Mouse (Mus musculus) hindbrain, embryonic 11.5 days (tissue): Measurements from ENCODE around the gene Dlg2. TPM values are rescaled to one million over a fixed set of nuclear protein-coding genes. Genes with fewer than 3 reads are reported as not detected.

Source experiments
- ATAC-seq: fragments of 200-750 bp; cut with Nextera tagmentation; 2 replicates; pipeline ENCODE4 v1.8.0; 2017; ENCODE audit warnings: mild to moderate bottlenecking, moderate TSS enrichment, moderate library complexity; ENCODE audit not compliant: low FRiP score
- DNase-seq: peaks from one replicate; pipeline ENCODE4 v3.0.0-alpha.2; 2015; ENCODE audit warnings: low spot score
- H3K27ac ChIP-seq: fragments of 300-500 bp; sonication (generic); 2 replicates; pipeline ENCODE4 v1.5.1; 2014; ENCODE audit warnings: mild to moderate bottlenecking, low read depth, low read length
- H3K27me3 ChIP-seq: fragments of 300-500 bp; sonication (generic); 2 replicates; pipeline ENCODE4 v1.6.1; 2014; ENCODE audit warnings: mild to moderate bottlenecking, low read length, moderate library complexity, mixed read lengths; ENCODE audit not compliant: control insufficient read depth, insufficient read depth
- H3K36me3 ChIP-seq: fragments of 300-500 bp; sonication (generic); 2 replicates; pipeline ENCODE4 v1.6.1; 2014; ENCODE audit warnings: mild to moderate bottlenecking, low read length, moderate library complexity, mixed read lengths; ENCODE audit not compliant: control insufficient read depth, insufficient read depth
- H3K4me1 ChIP-seq: fragments of 300-500 bp; sonication (generic); replicated peaks from 2 replicates; pipeline ENCODE4 v1.6.1; 2014; ENCODE audit warnings: low read length, mixed read lengths; ENCODE audit not compliant: control insufficient read depth, insufficient read depth
- H3K4me2 ChIP-seq: fragments of 300-500 bp; sonication (generic); replicated peaks from 2 replicates; pipeline ENCODE4 v1.6.1; 2014; ENCODE audit warnings: mild to moderate bottlenecking, low read depth, low read length
- H3K4me3 ChIP-seq: fragments of 300-500 bp; sonication (generic); 2 replicates; pipeline ENCODE4 v1.5.1; 2014; ENCODE audit warnings: low read depth, low read length
- H3K9ac ChIP-seq: fragments of 300-500 bp; sonication (generic); 2 replicates; pipeline ENCODE4 v1.6.1; 2014; ENCODE audit warnings: low read depth, low read length
- H3K9me3 ChIP-seq: fragments of 300-500 bp; sonication (generic); 2 replicates; pipeline ENCODE4 v1.6.1; 2016; ENCODE audit warnings: low read length; ENCODE audit not compliant: control insufficient read depth
- WGBS: fragments of 180-500 bp; shearing (Covaris S2); extraction: QIAGEN DNeasy Blood & Tissue Kit; methylation state at CpG from one replicate; pipeline ENCODE4 v1.1.7; 2014; 5-methylcytosine and 5-hydroxymethylcytosine counted together
- polyA plus RNA-seq: library from polyadenylated mRNA; unstranded; fragments of >200 nt; fragmentation: Nextera tagmentation; extraction: Ambion mirVana; gene quantifications from 2 replicates; pipeline ENCODE4 v1.2.1, GENCODE M21; 2014

The Dlg2 gene
- polyA plus RNA-seq, 1 experiment from 2014 or later, result 3.1 TPM

DNA sequence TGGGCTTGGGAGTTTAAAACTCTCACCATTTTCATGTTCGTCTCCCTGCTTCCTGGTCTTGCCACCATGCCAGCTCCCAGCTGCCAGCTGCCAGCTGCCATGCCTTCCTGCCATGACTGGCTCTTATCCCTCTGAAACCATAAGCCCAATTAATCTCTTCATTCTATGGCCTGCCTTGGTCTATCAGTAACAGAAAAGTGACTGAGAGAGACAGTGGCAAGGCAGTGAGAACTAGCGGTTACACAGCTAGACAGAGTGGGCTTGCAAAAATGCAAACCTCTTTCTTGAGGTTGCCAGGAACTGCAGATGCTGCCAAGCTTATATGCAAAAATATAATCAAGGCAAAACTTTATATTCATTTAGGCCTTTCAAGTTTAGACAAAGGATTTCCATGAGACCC lies 1183.0 kb downstream of the Dlg2 start:
- no peak overlapping the region for H3K9ac ChIP-seq
- H3K36me3 ChIP-seq, result no peaks in the 10 kb centered on the region
- ATAC-seq, result no peak
- no peaks in the 10 kb centered on the region for H3K9me3 ChIP-seq
- no peaks in the 10 kb centered on the region for H3K27me3 ChIP-seq
- no peak overlapping the region for H3K4me3 ChIP-seq
- H3K4me1 ChIP-seq, result no peaks in the 10 kb centered on the region
- 70% methylated on average over 2 of the region's 2 CpGs for WGBS
- DNase-seq, result no peak
- no peak overlapping the region for H3K4me2 ChIP-seq
- H3K27ac ChIP-seq, result no peak overlapping the region

DNA sequence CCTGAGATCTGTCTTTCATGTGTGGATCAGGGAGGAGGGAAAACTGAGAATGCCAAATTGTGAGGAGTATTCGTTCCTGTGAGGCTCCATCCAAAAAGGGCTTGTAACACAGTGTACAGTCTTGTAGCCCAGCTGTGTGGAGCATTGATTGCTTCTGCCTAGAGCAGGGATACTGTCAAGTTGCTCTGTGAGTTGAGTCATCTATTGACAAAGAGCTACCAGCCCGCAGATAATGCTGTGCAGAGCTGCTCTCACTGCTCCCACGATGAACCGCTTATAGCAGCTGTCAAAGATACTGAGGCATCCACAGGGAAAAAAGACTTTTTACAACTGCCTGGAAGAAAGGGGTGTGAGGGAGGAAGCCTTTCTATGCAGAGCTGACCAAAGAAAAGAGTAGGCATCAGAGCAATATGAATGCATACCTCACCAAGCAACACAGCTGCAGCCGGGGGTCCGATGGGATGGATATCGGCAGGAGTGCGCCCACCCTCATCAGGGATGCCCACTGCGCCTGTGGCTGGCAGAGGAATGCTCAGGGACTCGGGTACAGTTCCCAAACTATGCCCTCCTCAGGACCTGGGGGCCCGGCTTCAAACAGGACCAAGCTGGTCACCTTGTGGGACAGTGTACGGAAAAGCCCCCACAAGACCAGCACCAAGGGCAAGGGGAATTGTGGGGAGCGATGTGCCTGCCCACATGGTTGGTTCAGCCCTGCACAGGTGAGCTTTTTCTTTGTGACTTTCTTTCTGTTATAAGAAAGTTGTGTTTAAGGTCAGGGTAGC lies 1196.0 kb downstream of the Dlg2 start:
- Histone ChIP-seq H3K9me3 (no peaks in the 10 kb centered on the region), H3K36me3 (no peaks in the 10 kb centered on the region), H3K27ac (no peak overlapping the region), H3K9ac (no peak overlapping the region), H3K4me3 (no peak overlapping the region), H3K27me3 (no peaks in the 10 kb centered on the region), H3K4me1 (no peaks in the 10 kb centered on the region), H3K4me2 (no peak overlapping the region)
- ATAC-seq (peak; percentile 49), DNase-seq (no peak)
- WGBS, result 79% methylated on average over 13 of the region's 13 CpGs

DNA sequence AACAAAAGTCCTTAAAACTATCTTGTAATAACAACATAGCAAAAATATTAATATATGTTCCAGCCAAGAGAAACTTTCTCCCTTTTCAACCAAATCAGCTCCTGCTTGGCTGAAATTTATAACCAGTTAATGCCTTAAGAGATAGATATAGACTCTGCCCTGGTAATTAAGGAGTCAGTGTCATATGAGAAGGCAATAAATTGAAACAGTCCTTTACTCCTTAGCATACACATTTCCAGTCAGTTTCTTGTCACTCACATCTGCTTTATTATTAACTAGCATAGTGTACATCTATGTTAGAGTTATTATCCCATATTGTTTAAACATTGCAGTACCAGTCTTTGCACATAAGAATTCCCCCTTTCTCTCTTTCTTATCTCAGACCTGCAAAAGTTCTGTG lies 1197.9 kb downstream of the Dlg2 start:
- H3K4me2 ChIP-seq, result no peak overlapping the region
- no peak for ATAC-seq

DNA sequence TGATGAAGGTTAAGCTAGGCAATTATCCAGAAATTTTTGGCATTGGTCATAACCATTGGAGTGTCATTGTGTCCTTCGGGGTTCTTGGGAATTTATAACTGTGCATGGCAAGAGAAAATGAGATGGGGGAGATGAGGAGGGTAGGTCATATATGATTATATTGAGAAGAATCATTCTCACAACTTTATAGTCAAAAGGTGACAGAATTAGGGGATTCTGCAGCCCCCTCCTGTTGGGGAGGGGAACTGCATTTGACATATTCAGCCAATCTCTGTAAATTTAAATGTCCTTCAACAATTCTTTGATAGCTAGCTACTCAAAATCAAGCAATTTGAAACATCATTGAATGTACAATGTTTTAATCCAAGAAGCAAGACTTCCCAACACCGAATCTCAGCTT lies 1201.5 kb downstream of the Dlg2 start:
- no peaks in the 10 kb centered on the region for H3K27me3 ChIP-seq
- no peaks in the 10 kb centered on the region for H3K36me3 ChIP-seq
- no peak overlapping the region for H3K27ac ChIP-seq
- H3K9ac ChIP-seq, result no peak overlapping the region
- 80% methylated on average over 2 of the region's 2 CpGs for WGBS
- no peaks in the 10 kb centered on the region for H3K4me1 ChIP-seq
- H3K4me3 ChIP-seq, result no peak overlapping the region
- H3K9me3 ChIP-seq, result no peaks in the 10 kb centered on the region
- no peak overlapping the region for H3K4me2 ChIP-seq
- DNase-seq (no peak), ATAC-seq (no peak)

More for the DNA sequence above, 1197.9 kb downstream of the Dlg2 start:
- H3K9ac ChIP-seq, result no peak overlapping the region
- H3K27me3 ChIP-seq, result no peaks in the 10 kb centered on the region
- no peak for DNase-seq
- H3K4me3 ChIP-seq, result no peak overlapping the region
- H3K9me3 ChIP-seq, result no peaks in the 10 kb centered on the region
- no peaks in the 10 kb centered on the region for H3K4me1 ChIP-seq
- H3K36me3 ChIP-seq, result no peaks in the 10 kb centered on the region
- H3K27ac ChIP-seq, result no peak overlapping the region

DNA sequence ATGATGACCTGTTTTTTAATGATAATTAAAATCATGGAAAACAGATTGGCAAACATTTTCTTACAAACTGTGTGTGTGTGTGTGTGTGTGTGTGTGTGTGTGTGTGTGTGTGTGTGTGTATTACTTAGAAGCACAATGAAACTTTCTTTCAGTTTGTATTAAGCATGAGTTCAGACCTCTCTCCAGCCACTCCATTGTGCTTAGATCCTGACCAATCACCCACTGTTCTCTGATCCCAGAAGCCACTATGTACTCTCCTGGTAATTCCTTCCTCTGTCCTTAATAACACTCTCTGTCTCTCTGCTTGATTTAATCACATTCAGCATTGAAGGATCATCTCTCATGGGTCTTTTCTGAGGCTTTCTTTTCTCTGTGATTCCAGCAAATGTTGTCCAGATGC lies 1211.5 kb downstream of the Dlg2 start:
- peak; percentile 58 for ATAC-seq
- H3K27ac ChIP-seq, result no peak overlapping the region
- H3K4me2 ChIP-seq, result no peak overlapping the region
- no peak overlapping the region for H3K4me3 ChIP-seq
- H3K4me1 ChIP-seq, result no peaks in the 10 kb centered on the region
- H3K9me3 ChIP-seq, result no peaks in the 10 kb centered on the region
- no peak for DNase-seq
- H3K27me3 ChIP-seq, result no peaks in the 10 kb centered on the region
- H3K36me3 ChIP-seq, result no peaks in the 10 kb centered on the region
- H3K9ac ChIP-seq, result no peak overlapping the region

DNA sequence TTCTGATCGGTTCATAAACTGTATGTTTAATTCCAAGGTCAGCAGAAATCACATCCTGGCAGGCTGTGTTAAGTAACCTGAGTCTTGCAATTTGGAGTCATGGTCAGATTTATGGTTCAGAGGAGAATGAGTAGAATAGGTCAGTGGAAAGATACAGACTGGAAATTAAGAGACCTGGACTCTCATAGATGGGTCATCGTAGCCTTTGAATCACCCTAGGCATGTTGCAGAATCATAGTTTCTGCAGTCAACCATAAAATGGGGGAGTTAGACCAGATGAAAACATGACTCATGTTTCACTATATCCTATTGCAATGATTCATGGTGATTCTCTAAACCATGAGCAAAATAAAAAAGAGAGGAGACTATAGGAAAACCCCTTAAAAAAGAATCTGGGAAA lies 1213.4 kb downstream of the Dlg2 start:
- H3K36me3 ChIP-seq, result no peaks in the 10 kb centered on the region
- no peaks in the 10 kb centered on the region for H3K27me3 ChIP-seq
- ATAC-seq (no peak), DNase-seq (no peak)
- H3K9ac ChIP-seq, result no peak overlapping the region
- H3K4me2 ChIP-seq, result no peak overlapping the region
- WGBS, result 78% methylated on average over 2 of the region's 2 CpGs
- no peaks in the 10 kb centered on the region for H3K9me3 ChIP-seq
- H3K27ac ChIP-seq, result no peak overlapping the region
- no peak overlapping the region for H3K4me3 ChIP-seq
- H3K4me1 ChIP-seq, result no peaks in the 10 kb centered on the region

DNA sequence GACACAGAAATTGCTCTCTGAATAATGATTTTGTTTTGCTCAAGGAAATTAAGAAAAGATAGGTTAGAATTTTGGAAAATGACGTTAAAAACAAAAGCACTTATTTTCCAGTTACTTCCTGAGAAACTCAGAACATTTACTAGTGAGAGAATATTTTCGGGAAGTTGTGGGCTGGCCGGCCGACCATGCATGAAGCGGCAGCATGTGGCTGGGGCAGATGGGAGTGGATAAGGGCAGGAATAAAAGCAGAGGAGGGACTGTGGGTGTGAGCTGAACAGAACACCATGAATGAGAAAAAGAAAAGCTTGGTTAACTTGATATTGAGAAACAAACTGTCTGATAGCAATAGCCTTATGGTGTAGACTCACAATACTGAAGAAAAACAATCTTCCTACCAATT lies 1233.4 kb downstream of the Dlg2 start:
- no peaks in the 10 kb centered on the region for H3K9me3 ChIP-seq
- H3K27me3 ChIP-seq, result no peaks in the 10 kb centered on the region
- DNase-seq (no peak), ATAC-seq (no peak)
- 66% methylated on average over 5 of the region's 5 CpGs for WGBS
- H3K36me3 ChIP-seq, result no peaks in the 10 kb centered on the region
- no peak overlapping the region for H3K27ac ChIP-seq
- H3K4me1 ChIP-seq, result no peaks in the 10 kb centered on the region
- no peak overlapping the region for H3K9ac ChIP-seq
- no peak overlapping the region for H3K4me3 ChIP-seq
- H3K4me2 ChIP-seq, result no peak overlapping the region

DNA sequence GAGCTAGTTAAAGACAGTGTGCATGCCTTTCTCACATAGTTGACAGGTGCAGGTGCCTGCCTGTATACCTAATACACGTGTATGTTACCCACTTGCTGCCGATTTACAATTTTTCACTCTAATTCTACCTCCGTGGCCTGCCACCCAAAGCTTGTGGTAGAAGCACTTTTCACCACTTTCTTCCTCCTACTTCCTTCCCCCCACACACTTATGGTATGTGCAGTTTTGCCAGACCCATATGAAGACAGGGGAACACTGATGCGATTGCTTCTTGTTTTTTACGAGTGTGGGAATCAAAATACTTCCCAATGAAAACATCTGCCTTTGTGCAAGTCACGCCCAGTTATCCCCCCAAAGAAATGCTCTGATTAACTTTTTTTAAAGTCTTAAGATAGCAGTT lies 1234.7 kb downstream of the Dlg2 start:
- no peaks in the 10 kb centered on the region for H3K36me3 ChIP-seq
- no peak overlapping the region for H3K4me3 ChIP-seq
- H3K4me1 ChIP-seq, result no peaks in the 10 kb centered on the region
- no peak overlapping the region for H3K9ac ChIP-seq
- no peak for ATAC-seq
- 83% methylated on average over 6 of the region's 6 CpGs for WGBS
- H3K4me2 ChIP-seq, result no peak overlapping the region
- no peak overlapping the region for H3K27ac ChIP-seq
- no peaks in the 10 kb centered on the region for H3K27me3 ChIP-seq
- DNase-seq, result no peak
- H3K9me3 ChIP-seq, result no peaks in the 10 kb centered on the region

DNA sequence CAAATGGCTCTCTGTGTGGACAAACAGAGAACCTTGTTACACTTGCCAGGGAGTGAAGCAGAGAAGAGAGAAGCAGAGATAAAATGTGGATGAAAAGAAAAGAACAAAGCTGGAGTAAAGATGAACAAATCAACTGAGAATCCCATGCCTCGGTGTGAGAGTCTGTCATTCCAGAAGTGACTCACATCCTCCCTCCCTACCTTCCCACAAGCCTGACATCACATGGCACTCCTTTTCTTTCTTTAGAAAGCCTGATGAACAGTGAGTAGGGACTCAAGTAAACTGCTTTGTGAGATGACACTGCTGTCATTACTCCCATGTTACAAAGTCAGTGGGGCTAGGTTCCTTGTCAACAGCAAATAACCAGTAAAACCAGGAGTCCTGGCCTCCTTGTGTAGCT lies 1239.3 kb downstream of the Dlg2 start:
- Histone ChIP-seq H3K27me3 (no peaks in the 10 kb centered on the region), H3K9me3 (no peaks in the 10 kb centered on the region), H3K4me1 (no peaks in the 10 kb centered on the region), H3K4me2 (no peak overlapping the region), H3K4me3 (no peak overlapping the region), H3K27ac (no peak overlapping the region), H3K36me3 (no peaks in the 10 kb centered on the region), H3K9ac (no peak overlapping the region)
- no peak for ATAC-seq
- no peak for DNase-seq
- WGBS, result 76% methylated on average over 1 of the region's 1 CpGs
